Mouse (Mus musculus): ENCODE results near the gene Tmc8.

DNA sequence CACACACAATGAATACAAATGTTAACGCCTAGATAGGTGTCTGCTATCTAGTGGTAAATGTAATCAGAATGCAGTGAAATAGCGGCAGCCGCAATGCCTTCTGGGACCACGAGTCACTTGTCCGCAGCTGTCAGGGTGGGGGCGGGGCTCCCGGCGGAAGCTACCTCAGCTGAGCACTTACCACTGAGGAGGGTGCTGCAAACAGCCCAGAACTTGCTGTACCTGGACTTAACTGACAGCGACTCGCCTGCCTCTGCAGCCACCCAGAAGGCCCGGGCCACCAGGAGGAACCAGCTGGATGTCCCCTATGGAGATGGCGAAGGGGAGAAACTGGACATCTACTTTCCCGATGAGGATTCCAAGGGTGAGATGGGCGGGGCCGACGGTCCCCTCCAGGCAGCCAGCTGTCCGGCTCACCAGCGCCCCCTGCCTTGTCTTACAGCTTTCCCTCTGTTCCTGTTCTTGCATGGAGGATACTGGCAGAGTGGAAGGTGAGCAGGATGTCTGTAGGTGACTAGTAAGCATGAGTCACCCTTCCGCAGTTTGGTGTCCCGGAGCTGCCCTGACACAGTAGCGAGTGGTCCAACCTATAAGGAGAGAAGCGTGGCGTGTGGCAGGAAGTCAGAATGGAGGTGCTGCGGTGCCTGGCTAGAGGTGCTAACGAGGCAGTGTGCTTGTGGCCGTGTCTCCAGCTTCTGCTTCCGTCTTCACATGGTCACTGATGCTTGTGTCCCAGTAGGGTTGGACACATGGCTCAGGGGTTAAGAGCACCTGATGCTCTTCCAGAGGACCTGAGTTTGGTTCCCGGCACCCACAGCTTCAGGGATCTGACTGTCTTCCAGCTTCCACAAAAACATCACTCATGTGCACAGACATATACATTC lies 50.5 kb downstream of the Tmc8 start:
- TF ChIP-seq CTCF (IDR thresholded peaks at IDR 0.05; ENCODE audit: insufficient read depth, low read length) (peak; percentile 72), POLR2A (IDR thresholded peaks at IDR 0.05; ENCODE audit: borderline replicate concordance, extremely low read depth, low read depth, low read length) (no peak)

All from lung, adult 2 months (tissue).